Mouse (Mus musculus): ENCODE results near the gene Scn8a.

GRCm38 (mm10) chr15:101028960-101029359 is 159.3 kb downstream of the Scn8a start:
- no peak for TF ChIP-seq CTCF (IDR thresholded peaks at IDR 0.05; ENCODE audit: insufficient read depth, low read depth, low read length)
- TF ChIP-seq POLR2A (IDR thresholded peaks at IDR 0.05; ENCODE audit: insufficient read depth, low read depth, low read length) = no peak

Measured in olfactory bulb, adult 2 months (tissue).